Mouse (Mus musculus) spleen, adult 2 months (tissue): ENCODE measurements around the gene Nlrc5. TPM values are rescaled to one million over a fixed set of nuclear protein-coding genes. Genes with fewer than 3 reads are reported as not detected.

Source experiments
- DNase-seq, 2 experiments: peaks; one replicate each; pipeline versions ENCODE4 v3.0.0 to v3.0.0-alpha.2; 2012 to 2021; ENCODE audit warnings: low spot score in 2 of 2, low read depth in 1 of 2
- H3K27ac ChIP-seq: fragments of 200-500 bp; 2 replicates; pipeline ENCODE4 v1.5.1; 2012; ENCODE audit warnings: low read length, inconsistent platforms; ENCODE audit not compliant: insufficient read depth
- H3K27me3 ChIP-seq: fragments of 200-500 bp; 2 replicates; pipeline ENCODE4 v1.6.1; 2012; ENCODE audit warnings: mild to moderate bottlenecking, moderate library complexity, low read length, inconsistent platforms; ENCODE audit not compliant: control insufficient read depth, insufficient read depth
- H3K36me3 ChIP-seq: fragments of 200-500 bp; 2 replicates; pipeline ENCODE4 v1.6.1; 2012; ENCODE audit warnings: mild to moderate bottlenecking, low read length, inconsistent platforms; ENCODE audit not compliant: control insufficient read depth, insufficient read depth
- H3K4me1 ChIP-seq: fragments of 200-500 bp; 2 replicates; pipeline ENCODE4 v1.6.1; 2011; ENCODE audit warnings: inconsistent platforms; ENCODE audit not compliant: control insufficient read depth, insufficient read depth, insufficient read length
- H3K4me3 ChIP-seq: fragments of 200-500 bp; 2 replicates; pipeline ENCODE4 v1.5.1; 2011; ENCODE audit warnings: mild to moderate bottlenecking, inconsistent platforms; ENCODE audit not compliant: insufficient read depth, insufficient read length; ENCODE audit errors: extremely low read depth
- CTCF ChIP-seq: fragments of 200-500 bp; IDR thresholded peaks from 2 replicates; pipeline ENCODE4 v1.5.1; 2011; ENCODE audit warnings: mild to moderate bottlenecking, inconsistent platforms; ENCODE audit not compliant: insufficient read depth, insufficient read length, insufficient replicate concordance; ENCODE audit errors: extremely low read depth
- POLR2A ChIP-seq: fragments of 200-500 bp; IDR thresholded peaks from 2 replicates; pipeline ENCODE4 v1.6.1; 2011; ENCODE audit warnings: low read depth, low read length, inconsistent platforms
- WGBS: fragments of 180-500 bp; shearing (Covaris S2); methylation state at CpG from one replicate; pipeline ENCODE4 v1.1.7; 2018; 5-methylcytosine and 5-hydroxymethylcytosine counted together
- polyA plus RNA-seq: library from polyadenylated mRNA; depleted of rRNA; stranded (reverse); fragments of >200 nt; gene quantifications from 2 replicates; pipeline ENCODE4 v1.2.3, GENCODE M21; 2012

The Nlrc5 gene
- polyA plus RNA-seq, 1 experiment: 47.3 TPM

DNA sequence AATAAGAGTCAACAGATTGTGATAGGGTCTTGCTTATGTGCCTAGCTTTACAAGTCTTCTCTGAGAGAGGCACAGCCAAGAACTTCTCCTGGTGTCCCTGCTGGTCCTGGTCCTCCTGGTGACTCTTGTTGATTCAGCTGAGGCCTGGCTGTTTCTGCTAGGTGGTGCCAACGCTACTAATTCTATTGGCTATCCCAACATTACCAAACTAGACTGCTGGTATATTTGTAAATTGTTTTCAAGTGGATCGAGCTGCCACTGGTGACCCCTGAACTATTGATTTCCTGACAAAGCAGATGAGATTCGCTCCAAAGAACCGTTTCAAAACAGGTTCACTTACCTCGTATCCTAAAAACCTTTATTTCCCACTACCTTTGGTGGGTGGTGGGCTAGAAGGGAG, 20.7 kb downstream of the Nlrc5 start:
- Histone ChIP-seq H3K27ac (no peak overlapping the region), H3K4me1 (no peaks in the 10 kb centered on the region; the same call in 1 of the 2 replicates), H3K4me3 (no peak overlapping the region), H3K36me3 (peaks cover 1% of the 10 kb centered on the region; the same call in 1 of the 2 replicates), H3K27me3 (no peaks in the 10 kb centered on the region)
- no peak for DNase-seq
- TF ChIP-seq POLR2A (no peak), CTCF (no peak)
- WGBS: 96% methylated on average over 5 of the region's 5 CpGs

DNA sequence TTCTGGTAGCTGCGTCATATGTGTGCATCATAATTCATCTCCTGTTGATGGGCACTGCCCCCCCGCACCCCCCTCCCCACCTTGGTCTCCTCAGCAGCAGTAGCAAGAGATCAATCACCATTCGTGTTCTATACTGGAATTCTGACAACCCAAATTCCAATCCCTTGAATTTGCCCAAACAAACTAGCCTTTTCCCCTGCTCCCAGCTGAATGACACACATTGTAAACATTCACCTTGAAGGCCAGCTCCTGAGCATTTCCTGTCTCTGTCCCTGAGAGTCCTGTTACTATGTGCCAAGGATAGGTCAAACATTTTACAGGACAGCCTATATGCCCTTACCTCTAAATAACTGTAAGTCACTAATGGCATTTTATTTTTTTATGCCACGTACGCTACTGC, 21.9 kb downstream of the Nlrc5 start:
- Histone ChIP-seq H3K36me3 (peaks cover 1% of the 10 kb centered on the region; the same call in 1 of the 2 replicates), H3K4me1 (no peaks in the 10 kb centered on the region; the same call in 1 of the 2 replicates), H3K4me3 (no peak overlapping the region), H3K27me3 (no peaks in the 10 kb centered on the region), H3K27ac (no peak overlapping the region)
- DNase-seq: no peak
- TF ChIP-seq POLR2A: no peak
- no peak for TF ChIP-seq CTCF
- WGBS: 94% methylated on average over 5 of the region's 5 CpGs

- no peak for TF ChIP-seq POLR2A
- no peak for TF ChIP-seq CTCF
- WGBS: 21% methylated on average over 2 of the region's 2 CpGs
- 0 out of 2 replicates have a peak, but pooled peaks cover 1% of the 10 kb centered on the region for H3K36me3 ChIP-seq
- H3K4me1 ChIP-seq: no peaks in the 10 kb centered on the region; the same call in 1 of the 2 replicates
- H3K27me3 ChIP-seq: no peaks in the 10 kb centered on the region
- H3K4me3 ChIP-seq: no peak overlapping the region
- no peak for DNase-seq
- no peak overlapping the region for H3K27ac ChIP-seq
These were observed 24.4 kb downstream of the Nlrc5 start for GRCm38 (mm10) chr8:94458567-94458966.

DNA sequence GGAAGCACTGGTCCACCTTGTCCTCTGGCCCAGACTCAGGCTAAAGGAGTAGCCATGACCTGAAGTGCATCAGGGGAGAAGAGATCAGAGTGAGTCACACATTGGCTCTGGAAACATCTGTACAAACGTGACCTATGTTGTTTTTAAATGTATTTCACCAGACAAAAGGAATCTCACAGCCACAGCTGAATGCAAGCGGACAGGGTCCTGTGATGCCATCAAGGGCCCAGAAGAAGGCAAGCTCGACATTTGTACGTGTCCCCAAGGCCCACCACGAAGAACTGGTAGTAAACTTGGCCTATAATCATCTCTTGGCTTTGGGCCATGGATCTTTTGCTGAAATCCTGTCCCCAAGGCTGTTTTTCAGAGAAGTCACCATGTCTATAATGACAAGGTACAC, 35.5 kb downstream of the Nlrc5 start:
- Histone ChIP-seq H3K27me3 (no peaks in the 10 kb centered on the region), H3K4me3 (no peak overlapping the region), H3K27ac (no peak overlapping the region), H3K4me1 (no peaks in the 10 kb centered on the region), H3K36me3 (peaks cover 25% of the 10 kb centered on the region)
- no peak for DNase-seq
- TF ChIP-seq CTCF (no peak), POLR2A (no peak)
- WGBS: 83% methylated on average over 5 of the region's 5 CpGs

DNA sequence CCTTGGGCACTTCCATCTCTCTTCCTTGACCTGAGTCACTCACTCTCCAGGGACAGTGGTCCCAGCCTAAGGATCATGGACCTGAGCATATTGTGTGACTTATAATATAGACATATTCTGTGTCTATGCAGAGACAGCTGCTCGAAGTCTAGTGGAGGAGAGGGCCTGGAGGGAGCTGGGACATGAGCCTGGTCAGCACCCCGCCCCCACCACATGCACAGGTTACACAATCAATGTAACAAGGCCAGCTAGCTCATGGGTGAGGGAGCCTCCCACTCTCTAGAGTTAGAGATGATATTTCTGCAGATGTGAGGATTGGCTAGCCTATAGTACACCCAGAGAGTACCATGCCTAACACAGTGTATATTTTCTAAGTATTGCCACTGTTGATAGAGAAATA, 36.6 kb downstream of the Nlrc5 start:
- 82% methylated on average over 2 of the region's 2 CpGs for WGBS
- Histone ChIP-seq H3K27me3 (no peaks in the 10 kb centered on the region), H3K27ac (no peak overlapping the region), H3K36me3 (peaks cover 26% of the 10 kb centered on the region), H3K4me3 (no peak overlapping the region), H3K4me1 (no peaks in the 10 kb centered on the region)
- TF ChIP-seq CTCF: no peak
- no peak for TF ChIP-seq POLR2A
- no peak for DNase-seq

GRCm38 (mm10) chr8:94471281-94471680, 37.1 kb downstream of the Nlrc5 start:
- H3K4me3 ChIP-seq: no peak overlapping the region
- H3K27ac ChIP-seq: no peak overlapping the region
- H3K27me3 ChIP-seq: no peaks in the 10 kb centered on the region
- H3K4me1 ChIP-seq: no peaks in the 10 kb centered on the region
- TF ChIP-seq POLR2A: no peak
- no peak for TF ChIP-seq CTCF
- WGBS: 86% methylated on average over 1 of the region's 1 CpGs
- peaks cover 31% of the 10 kb centered on the region for H3K36me3 ChIP-seq
- no peak for DNase-seq

DNA sequence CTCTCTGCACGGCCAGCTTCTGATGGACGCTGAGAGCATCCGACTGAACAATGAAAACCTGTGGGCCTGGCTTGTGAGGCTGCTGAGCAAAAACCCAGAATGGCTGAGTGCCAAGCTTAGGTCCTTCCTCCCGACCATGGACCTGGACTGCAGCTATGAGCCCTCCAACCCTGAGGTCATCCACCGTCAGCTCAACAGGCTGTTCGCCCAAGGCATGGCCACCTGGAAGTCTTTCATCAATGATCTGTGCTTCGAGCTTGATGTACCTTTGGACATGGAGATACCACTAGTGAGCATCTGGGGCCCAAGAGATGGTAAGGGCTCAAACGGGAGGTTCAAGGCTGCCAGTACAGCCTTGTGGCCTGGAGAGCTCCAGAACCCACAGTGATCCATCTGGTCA, 38.6 kb downstream of the Nlrc5 start:
- no peak overlapping the region for H3K27ac ChIP-seq
- H3K36me3 ChIP-seq: peaks cover 35% of the 10 kb centered on the region
- no peaks in the 10 kb centered on the region for H3K27me3 ChIP-seq
- no peak for TF ChIP-seq POLR2A
- no peak for TF ChIP-seq CTCF
- 91% methylated on average over 8 of the region's 8 CpGs for WGBS
- no peak for DNase-seq
- no peak overlapping the region for H3K4me3 ChIP-seq
- H3K4me1 ChIP-seq: no peaks in the 10 kb centered on the region
